Mouse (Mus musculus) T-helper 17 cell (primary cell): ENCODE measurements around the gene Bckdha.

ENCODE experiments used
- in situ Hi-C, 2 experiments: fragments of 300-600 bp; cut with MboI, MseI; formaldehyde crosslinking; loops; 1 replicate in 1 of 2; 2 replicates in 1 of 2; pipeline ENCODE4 v1.15.1; 2025; ENCODE audit warnings: high pct_unique_total_duplicates in 2 of 2

Gene Bckdha

DNA sequence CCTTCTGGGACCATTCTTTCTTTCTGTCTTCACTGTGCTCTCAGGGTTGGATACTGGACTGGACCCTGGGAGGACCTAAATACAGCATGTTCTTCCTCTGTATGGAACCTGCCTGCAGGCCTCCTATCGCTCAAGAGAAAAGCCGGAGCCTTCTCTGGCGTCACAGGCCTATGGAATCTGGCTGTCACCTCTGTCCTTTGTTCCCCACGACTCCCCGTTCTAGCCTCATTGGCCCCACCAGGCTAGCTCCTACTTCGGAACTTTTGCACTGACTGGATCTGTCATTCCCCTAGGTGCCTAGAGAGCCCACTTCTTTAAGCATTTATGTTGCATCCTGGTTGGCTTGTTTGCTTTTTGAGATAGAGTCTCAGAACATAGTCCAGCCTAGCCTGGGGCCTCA is 25.9 kb upstream of the Bckdha start:
- in situ Hi-C loops = loop anchor here (5.0 to 25.0 kb wide), 2 partner anchors 37 to 1297 kb away; partner anchors contain the start of gene Smg9 (in 1 of the 2)

DNA sequence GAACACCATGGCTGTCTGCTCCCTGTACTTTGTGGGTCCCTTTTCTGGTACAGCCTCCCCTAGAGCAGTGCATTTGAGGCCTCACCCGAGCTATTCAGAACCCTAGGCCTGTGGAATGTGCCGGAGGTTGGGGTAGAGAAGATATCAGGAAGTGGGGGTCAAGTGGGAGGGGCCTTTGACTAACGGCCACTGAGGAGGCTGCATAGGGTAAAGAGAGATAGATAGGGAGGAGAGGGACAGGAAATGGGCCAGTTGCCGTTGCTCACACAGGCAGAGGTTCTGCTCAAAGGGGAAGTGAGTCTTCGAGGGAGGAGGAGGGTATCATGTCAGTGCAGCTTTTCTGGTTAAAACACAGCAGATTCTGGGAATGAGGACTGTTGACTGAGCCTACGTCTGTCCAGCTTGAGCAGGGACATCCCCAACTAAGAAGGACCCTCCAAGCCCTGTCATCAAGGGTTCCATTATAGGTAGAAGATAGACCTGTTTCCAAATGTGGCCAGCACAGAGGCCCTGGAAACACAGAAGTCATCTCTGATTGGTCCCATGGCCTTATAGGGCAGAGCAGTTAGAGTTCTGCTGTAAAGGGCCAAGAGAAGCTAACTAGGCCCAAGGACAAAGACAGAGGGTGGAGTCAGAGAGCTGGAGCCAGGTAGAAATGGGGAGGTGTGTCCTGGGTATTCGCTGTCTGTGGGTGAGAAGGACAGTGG is 24.8 kb upstream of the Bckdha start:
- in situ Hi-C loops = loop anchor here in 1 of 2 experiments (25.0 kb wide), 1 partner anchor 1296 kb away; the partner anchor contains the start of gene Smg9

DNA sequence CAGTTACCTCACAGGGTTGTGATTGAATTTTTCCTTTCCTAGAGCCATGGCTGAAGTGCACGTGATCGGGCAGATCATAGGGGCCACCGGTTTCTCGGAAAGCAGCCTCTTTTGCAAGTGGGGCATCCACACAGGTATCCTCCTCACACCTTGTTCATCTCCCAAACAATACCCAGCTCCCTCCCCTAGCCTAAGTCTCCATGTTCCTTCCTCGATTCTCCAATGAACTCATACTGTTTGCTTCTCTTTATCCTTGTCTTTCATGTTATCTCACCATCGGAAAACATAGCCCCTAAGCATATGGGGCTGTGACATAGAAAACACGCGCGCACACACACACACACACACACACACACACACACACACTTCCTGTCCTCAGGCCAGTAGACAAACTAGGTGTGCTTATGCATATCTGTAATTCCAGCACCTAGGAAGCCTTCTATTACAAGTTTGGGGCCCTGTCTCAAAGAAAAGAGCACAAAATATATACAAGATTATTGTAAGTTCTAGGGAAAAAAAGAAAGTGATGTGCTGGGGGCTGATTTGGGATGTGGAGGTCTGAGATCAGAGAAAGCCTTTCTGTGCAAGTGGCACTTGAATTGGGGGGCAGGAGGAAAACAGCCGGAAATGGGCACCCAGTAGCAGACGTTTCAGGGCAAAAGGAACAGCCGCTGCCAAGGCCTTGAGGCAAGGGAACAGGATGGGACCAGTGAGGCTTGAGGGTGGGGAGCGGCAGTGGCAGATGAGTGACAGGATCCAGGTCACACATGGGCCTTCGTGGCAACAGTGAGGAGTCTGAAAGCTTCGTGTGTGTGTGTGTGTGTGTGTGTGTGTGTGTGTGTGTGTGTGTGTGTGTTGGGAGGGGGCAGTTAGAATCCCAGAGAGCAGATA is 22.8 kb upstream of the Bckdha start:
- in situ Hi-C loops = loop anchor here in 1 of 2 experiments (25.0 kb wide), 1 partner anchor 1294 kb away; the partner anchor contains the start of gene Smg9

DNA sequence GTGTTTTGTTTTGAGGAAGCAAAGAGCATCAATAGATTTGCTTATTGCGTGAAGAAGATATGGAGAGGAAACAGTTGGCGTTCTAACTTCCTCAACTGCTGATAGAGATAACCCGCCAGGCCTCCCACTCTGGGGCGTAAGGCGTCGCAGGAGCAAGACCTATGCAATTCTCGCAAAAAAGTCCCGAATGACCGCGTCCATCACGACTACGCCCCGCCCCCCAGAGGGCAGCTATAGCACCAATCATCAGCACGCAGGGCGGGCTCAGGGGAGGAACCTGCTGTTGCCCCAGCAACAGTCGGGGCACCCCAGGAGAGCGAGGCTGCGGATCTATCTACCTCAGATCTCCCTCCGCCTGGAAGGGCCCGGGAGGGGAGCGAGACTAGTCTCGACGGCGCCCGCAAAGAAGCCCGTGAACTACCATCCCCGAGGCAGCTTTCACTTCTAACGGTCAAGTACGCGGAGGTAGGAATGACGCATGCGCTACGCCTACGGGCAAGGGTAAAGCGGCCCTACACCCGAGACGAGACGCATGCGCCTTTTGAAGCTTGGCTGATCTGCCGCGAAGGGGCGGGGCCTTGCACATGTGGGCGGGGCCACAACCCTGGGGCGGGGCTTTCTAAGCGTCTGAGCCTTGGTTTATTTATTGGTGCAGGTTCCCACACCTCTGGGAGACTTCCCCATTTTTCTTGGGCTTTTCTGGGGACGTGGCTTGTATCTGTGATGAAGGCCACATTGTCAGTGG is 21.9 kb upstream of the Bckdha start, which contains the start of gene B9d2:
TSS of gene B9d2 (plus strand) at position 267 of the 745 bp plus-strand sequence.
- in situ Hi-C loops = loop anchor here in 1 of 2 experiments (25.0 kb wide), 1 partner anchor 1293 kb away; the partner anchor contains the start of gene Smg9

DNA sequence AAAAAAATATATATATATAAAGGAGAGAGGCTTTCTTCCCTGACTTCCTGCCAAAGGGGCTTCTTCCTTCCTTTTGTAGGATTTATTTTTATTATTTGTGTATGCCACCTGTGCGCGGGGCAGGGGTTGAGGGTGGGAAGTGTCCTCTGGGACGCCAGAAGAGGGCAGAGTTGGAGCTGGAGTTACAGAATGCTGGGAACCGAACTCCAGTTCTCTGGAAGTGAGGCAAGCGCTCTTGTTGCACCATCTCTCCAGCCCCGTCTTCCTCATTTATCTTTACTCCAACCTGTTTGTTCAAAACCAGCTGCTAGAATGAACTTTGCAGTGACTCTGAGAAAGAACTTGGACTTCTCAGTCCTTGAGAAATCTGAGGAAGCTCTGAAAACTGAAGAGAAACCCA is 21.2 kb upstream of the Bckdha start:
- in situ Hi-C loops = loop anchor here in 1 of 2 experiments (25.0 kb wide), 1 partner anchor 1293 kb away; the partner anchor contains the start of gene Smg9

DNA sequence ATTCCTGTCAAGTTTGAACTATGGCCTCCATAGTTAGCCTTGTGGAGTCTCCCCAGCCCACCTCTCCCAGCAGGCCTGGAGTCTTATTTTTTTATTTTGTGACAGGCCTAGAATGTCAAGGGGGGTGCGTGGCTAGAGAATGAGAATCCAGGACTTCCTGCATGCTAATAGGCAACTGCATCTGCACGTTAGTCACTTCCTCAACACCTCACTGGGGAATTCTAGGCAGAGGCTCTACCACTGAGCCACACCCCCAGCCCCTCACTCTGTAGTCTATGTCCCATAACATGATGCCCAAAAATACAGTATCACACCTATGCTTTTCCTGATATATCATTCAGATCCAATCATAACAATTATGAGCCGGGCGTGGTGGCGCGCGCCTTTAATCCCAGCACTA is 18.2 kb upstream of the Bckdha start:
- in situ Hi-C loops = loop anchor here in 1 of 2 experiments (25.0 kb wide), 1 partner anchor 1290 kb away; the partner anchor contains the start of gene Smg9

DNA sequence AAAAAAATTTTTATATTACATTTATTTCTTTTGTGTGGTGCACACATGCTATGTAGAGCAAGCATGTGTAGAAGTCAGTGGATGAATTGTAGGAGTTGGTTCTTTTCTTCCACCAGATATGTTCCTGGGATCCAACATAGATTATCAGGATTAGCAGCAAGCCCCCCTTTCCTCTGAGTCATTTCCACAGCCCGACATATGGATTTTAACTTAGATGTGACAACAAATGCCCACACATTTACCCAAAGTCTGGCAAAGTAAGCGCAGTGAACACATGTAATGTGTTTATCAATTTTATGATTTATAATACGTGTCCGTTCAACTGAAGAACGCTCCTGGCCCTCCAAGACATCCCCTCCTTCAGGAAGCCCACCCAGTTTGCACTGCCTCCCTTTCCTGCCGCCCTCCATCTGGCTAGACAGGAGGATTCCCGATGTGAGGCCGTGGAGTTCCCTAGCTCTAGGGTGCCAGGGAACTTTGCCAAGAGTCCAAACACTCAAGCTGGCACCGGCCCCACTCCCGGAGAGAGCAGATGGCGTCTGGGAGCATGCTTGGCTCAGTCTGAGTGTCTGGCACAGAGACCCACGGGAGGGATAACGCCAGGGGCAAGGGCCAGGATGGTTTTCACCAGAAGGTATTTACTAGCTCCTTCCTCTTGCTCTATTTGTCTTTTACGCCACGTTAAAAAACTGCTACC is 17.5 kb upstream of the Bckdha start:
- in situ Hi-C loops = loop anchor here in 1 of 2 experiments (25.0 kb wide), 1 partner anchor 1289 kb away; the partner anchor contains the start of gene Smg9

DNA sequence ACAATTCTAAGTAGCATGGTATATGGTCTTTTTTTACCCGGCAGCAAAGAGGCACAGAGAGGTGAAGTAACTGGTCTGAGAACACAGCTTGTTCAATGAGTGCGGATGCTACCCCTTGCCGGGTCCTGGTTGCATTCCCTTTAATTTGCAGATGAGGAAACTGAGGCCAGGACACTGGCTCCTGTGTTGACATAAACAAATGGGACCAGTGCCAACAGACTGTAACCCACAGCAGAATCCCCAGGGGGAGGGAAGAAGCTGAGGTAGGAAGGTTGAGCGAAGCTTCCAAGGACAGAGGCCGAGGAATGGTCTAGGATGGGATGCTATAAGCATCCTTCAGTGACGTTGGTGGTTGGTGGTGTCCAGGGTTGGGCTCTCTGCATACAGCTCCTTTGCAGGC is 16.6 kb upstream of the Bckdha start:
- in situ Hi-C loops = loop anchor here in 1 of 2 experiments (25.0 kb wide), 1 partner anchor 1288 kb away; the partner anchor contains the start of gene Smg9

DNA sequence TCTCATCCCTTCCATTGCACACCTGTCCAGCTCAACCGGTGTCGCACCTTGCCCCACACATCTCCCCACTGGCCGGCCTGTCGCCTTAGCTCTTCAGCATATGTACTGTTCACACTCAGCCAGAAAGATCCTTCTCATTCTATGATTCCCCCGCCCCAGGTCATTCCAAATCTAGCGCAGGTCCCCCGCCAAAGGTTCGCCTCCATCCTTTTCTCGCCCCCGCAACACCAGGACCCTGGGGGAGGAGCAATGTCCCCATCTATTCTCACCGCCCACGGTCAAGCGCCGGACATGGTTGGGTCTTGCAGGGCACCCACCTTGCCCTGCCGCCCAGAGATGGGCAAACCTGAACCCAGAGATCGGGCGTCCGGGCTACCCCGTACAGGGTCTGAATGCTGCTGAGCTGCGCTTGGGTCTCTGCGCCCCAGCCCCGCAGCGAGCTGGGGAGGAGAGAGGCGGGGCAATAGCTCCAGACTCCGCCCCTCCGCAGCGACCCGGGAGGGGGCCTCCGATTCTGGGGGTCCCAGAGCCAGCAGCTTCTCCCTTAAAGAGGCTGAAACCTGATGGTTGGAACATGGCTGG is 16.0 kb upstream of the Bckdha start, which contains the start of gene Tmem91:
TSS of gene Tmem91 (minus strand) at position 448 of the 582 bp plus-strand sequence.
- in situ Hi-C loops = loop anchor here in 1 of 2 experiments (25.0 kb wide), 1 partner anchor 1288 kb away; the partner anchor contains the start of gene Smg9

DNA sequence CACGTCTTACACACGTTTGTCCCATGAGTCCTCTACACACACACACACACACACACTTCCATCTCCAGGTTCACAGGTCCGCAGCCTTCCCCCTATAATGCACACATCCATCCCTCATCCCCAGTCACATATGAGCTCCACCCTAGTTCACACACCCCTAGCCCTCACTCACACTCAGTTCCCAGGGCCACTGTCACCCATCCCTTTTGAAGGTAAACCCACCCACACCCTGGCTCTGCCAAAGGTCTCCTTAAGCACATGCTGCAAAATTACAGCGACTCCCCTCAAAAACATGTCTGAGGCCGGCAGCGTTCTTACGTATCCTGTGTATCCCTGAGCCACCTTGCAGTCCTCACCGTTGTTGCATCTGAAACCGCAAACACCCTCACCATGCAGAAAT is 15.5 kb upstream of the Bckdha start:
- in situ Hi-C loops = no loop called here

DNA sequence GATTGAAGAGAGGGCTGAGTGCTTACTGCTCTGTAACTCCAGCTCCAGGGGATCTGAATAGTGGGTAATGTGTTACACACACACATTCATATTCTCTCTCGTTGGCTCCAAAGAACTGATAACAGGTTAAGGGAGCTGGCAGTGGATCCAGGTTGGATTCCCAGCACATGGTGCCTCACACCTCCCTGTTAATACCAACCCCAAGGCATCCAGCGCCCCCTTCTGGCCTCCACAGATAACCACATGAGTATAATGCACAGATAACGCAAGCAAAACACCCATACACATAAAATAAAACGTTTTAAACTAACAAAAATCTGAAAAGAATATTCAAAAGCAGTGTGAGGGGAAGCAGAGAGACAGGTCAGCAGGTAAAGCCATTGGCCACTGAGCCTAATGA is 13.7 kb upstream of the Bckdha start:
- in situ Hi-C loops = no loop called here

DNA sequence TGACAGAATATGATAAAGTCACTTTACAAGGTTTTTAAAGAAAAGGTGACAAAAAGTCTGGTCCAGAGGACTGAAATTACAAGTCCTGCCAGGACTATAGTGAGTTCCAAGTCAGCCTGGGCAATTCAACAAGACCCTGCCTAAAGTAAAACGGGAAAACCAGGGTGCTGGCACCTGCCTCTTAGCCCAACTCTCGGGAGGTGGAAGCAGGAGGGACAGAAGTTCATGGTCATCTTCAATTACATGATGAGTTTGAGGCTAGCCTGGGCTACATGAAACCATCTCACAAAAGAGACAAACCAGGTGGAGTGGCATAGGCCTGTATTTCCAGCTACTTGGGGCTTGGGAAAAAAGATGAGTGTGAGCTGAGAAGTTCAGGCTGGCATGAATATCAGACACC is 12.9 kb upstream of the Bckdha start:
- in situ Hi-C loops = no loop called here

DNA sequence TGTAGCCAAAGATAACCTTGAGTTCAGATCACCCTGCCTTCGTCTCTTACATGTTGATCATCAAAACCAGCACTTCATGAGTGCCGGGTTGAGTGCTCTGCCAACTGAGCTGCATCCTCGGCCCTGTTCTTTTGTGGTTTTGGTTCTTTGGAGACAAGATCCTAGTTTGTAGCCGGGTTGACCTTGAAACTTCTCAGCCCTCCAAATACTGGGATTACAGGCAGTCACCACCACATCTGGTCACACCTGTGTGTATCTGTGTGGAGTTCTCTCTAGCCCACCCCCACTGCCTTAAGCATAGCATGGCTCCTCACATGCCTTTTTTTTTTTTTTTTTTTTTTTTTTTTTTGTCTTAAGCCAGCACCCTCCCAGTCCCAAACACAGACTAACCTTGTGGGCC is 11.3 kb upstream of the Bckdha start:
- in situ Hi-C loops = no loop called here

DNA sequence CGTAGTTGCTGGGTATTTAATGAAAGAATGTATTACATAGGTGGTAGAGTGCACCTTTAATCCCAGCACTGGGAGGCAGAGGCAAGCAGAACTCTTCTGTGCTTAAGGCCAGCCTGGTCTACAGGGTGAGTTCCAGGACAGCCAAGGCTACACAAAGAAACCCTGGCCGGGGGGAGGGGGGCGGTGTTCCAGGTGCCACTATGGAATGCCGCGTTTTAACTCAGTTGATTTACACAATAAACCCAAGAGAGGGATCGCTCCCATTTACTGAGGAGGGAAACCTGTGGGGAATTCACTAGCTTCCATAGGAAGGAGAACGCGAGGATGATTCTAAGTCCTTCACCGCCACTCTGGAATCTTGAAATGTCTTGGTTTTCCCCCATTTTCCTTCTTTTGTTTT is 10.8 kb upstream of the Bckdha start:
- in situ Hi-C loops = no loop called here

DNA sequence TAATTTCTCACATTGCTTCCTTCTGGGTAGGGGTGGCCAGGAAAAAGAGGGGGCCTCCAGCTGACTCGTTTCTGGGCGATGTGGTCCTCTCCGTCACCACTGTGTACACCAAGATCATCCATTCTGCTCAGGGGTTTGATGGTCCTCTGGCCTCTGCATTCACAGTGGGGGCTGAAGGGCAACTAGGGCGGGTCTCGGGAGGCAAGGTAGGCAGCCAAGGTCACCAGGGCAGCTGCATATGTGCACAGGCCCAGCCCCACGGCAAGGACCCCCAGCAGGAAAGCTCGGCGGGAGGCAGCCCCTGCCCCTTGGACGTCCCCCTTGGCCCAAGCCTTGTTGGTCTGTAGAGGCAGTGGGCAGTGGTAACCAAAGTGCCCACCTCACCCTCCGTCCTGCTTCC is 10.4 kb upstream of the Bckdha start:
- in situ Hi-C loops = no loop called here

DNA sequence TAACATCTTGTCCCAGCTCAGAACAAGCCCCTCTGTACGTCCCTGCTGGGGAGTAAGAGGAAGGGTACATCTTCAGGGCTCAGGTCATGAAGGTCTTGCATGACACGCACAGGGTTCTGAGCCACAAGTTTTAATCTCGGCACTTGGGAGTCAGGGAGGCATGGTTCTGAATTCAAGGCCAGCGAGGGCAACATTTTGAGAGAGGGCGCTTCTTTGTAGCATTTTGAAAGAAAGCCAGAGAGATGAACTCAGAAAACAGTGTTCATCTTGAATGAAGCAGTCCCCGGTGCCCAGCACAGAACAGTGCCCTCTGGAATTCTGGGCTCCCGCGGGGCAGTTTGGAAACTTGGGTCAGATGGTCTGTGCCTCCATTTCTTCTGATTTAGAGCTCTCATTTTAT is 7.6 kb upstream of the Bckdha start:
- in situ Hi-C loops = no loop called here

DNA sequence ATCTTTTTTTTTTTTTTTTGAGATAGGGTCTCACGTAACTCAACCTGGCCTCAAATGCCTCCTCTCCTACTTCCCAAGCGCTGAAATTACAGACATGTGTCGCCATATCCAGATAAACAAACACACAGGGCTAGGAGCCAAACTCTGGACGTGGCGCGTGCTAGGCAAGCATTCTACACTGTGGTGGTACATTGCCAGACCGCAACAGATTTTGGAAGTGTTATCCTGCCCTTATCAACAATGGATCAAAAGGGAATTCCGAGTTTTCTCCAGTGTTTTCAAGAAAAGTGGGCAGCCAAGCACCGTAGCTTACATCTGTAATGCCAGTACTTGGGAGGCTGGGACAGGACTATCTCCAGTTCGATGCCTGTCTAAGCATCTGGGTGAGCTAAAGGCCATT is 996 bp downstream of the Bckdha start:
- in situ Hi-C loops = loop anchor here (5.0 kb wide), 1 partner anchor 35 kb away; no protein-coding TSS in a partner anchor

DNA sequence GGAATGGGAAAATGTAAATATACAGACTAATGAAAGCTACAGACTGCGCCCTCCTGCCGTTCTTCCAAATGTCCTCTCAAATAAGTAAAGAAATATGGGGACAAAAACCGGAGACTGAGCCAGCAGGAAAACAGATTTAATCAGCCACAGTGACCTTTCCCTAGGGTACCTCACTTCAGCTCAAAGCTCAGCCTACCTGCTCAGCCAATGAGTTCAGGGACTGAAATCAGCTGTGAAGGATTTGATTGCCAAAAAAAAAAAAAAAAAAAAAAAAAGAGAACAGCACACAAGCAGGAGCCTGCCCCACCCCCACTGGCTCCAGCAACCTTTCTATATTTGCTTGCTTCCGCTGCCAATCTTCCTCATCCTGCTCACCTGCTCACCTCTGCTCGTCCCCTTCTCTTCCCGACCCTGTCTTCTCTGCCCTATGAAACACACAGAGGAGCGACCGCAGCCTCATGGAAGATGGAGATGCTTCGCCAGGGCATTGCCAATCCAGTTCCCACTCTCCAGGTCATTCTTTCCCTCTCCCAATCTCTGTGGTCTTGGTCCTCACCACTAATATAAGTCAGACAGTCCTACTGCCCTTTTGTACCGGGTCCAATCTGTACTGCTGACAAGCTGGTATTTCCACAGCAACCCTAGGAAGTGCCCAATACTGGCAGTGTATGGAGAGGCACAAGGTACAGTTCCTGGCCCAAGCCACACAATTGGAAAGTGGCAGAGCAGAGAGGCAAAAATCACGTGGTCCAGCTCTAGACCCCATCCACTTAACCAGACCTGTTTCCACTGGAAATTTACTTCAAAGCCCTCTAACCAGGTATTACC is 3.0 kb downstream of the Bckdha start:
- in situ Hi-C loops = loop anchor here (5.0 kb wide), 1 partner anchor 34 kb away; no protein-coding TSS in a partner anchor

DNA sequence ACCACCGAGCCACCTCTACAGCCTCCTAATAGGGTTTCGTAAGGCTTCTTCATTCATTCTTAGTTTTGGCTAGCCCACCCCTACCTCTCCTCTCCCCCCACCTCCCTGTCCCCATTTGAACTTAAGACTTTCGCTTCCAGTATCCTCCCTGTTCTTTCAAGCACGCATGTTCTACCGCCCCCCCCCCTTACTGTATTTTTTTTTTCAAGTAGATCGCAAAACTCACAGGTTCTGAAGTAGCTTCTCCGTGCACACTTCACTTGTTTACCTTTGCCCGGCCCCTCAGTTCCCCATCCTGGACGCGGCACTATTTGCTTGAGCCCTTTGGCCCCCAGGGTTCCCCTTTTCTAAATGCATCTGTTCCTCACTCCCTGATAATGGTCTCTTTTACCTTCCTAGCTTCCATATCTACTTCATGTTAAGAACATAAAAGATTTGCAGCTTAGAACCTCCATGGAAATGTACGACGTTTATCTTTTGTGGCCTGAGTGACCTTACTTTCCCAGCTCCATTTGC is 6.5 kb downstream of the Bckdha start:
- in situ Hi-C loops = no loop called here
